Mouse (Mus musculus): Measurements from ENCODE around the gene Abcb10. TPM values are rescaled to one million over a fixed set of nuclear protein-coding genes. Genes with fewer than 3 reads are reported as not detected.

The Abcb10 gene
- total RNA-seq, 1 experiment, result 24.6 TPM

- H3K9ac ChIP-seq (ENCODE audit: insufficient read depth, low read depth, low read length, poor library complexity, severe bottlenecking), result no peak overlapping the region
- H3K36me3 ChIP-seq (ENCODE audit: control insufficient read depth, insufficient read depth, low read length, poor library complexity, severe bottlenecking), result peaks cover 44% of the 10 kb centered on the region
These were observed 53.9 kb downstream of the Abcb10 start for GRCm38 (mm10) chr8:123929026-123929425.

GRCm38 (mm10) chr8:123925671-123926070, 57.3 kb downstream of the Abcb10 start:
- H3K9me3 ChIP-seq (ENCODE audit: control insufficient read depth, insufficient read depth, low read depth, low read length), result no peaks in the 10 kb centered on the region
- DNase-seq (ENCODE audit: low read depth, low spot score), result no peak
- no peak overlapping the region for H3K4me3 ChIP-seq (ENCODE audit: insufficient read depth in 1 of 2, low read depth in 1 of 2, low read length in 2 of 2, poor library complexity in 1 of 2, severe bottlenecking in 1 of 2)
- in situ Hi-C loops (cut with MboI; ENCODE audit: low sequenced_read_pairs in 2 of 2, unreplicated experiment in 2 of 2), result no loop called here
- TF ChIP-seq CHD2 (IDR thresholded peaks at IDR 0.05; ENCODE audit: low read depth, low read length) (no peak), MAFK (IDR thresholded peaks at IDR 0.05; ENCODE audit: insufficient read depth, low read depth, low read length) (no peak), HCFC1 (IDR thresholded peaks at IDR 0.05; ENCODE audit: borderline replicate concordance, insufficient read depth, low read length) (no peak), ZC3H11A (IDR thresholded peaks at IDR 0.05; ENCODE audit: borderline replicate concordance, low read depth, low read length) (no peak), ZNF384 (IDR thresholded peaks at IDR 0.05; ENCODE audit: low read depth, low read length) (no peak)
- H3K27ac ChIP-seq (ENCODE audit: insufficient read depth, low read depth, low read length, poor library complexity, severe bottlenecking), result no peak overlapping the region
- H3K4me1 ChIP-seq (ENCODE audit: control insufficient read depth in 2 of 2, insufficient read depth in 2 of 2, low read length in 2 of 2, poor library complexity in 1 of 2), result no peaks in the 10 kb centered on the region
- no peak overlapping the region for H3K9ac ChIP-seq (ENCODE audit: insufficient read depth, low read depth, low read length, poor library complexity, severe bottlenecking)
- peaks cover 65% of the 10 kb centered on the region for H3K36me3 ChIP-seq (ENCODE audit: control insufficient read depth, insufficient read depth, low read length, poor library complexity, severe bottlenecking)

More at GRCm38 (mm10) chr8:123929026-123929425, 53.9 kb downstream of the Abcb10 start:
- no peak overlapping the region for H3K4me3 ChIP-seq (ENCODE audit: insufficient read depth in 1 of 2, low read depth in 1 of 2, low read length in 2 of 2, poor library complexity in 1 of 2, severe bottlenecking in 1 of 2)
- DNase-seq (ENCODE audit: low read depth, low spot score), result no peak
- in situ Hi-C loops (cut with MboI; ENCODE audit: low sequenced_read_pairs in 2 of 2, unreplicated experiment in 2 of 2), result no loop called here
- no peak overlapping the region for H3K27ac ChIP-seq (ENCODE audit: insufficient read depth, low read depth, low read length, poor library complexity, severe bottlenecking)
- TF ChIP-seq ZNF384 (IDR thresholded peaks at IDR 0.05; ENCODE audit: low read depth, low read length) (no peak), CHD2 (IDR thresholded peaks at IDR 0.05; ENCODE audit: low read depth, low read length) (no peak), HCFC1 (IDR thresholded peaks at IDR 0.05; ENCODE audit: borderline replicate concordance, insufficient read depth, low read length) (no peak), MAFK (IDR thresholded peaks at IDR 0.05; ENCODE audit: insufficient read depth, low read depth, low read length) (no peak), ZC3H11A (IDR thresholded peaks at IDR 0.05; ENCODE audit: borderline replicate concordance, low read depth, low read length) (no peak)
- no peaks in the 10 kb centered on the region for H3K4me1 ChIP-seq (ENCODE audit: control insufficient read depth in 2 of 2, insufficient read depth in 2 of 2, low read length in 2 of 2, poor library complexity in 1 of 2)
- no peaks in the 10 kb centered on the region for H3K9me3 ChIP-seq (ENCODE audit: control insufficient read depth, insufficient read depth, low read depth, low read length)

- H3K36me3 ChIP-seq (ENCODE audit: control insufficient read depth, insufficient read depth, low read length, poor library complexity, severe bottlenecking), result peaks cover 68% of the 10 kb centered on the region
- H3K27ac ChIP-seq (ENCODE audit: insufficient read depth, low read depth, low read length, poor library complexity, severe bottlenecking), result no peak overlapping the region
- H3K9ac ChIP-seq (ENCODE audit: insufficient read depth, low read depth, low read length, poor library complexity, severe bottlenecking), result no peak overlapping the region
- in situ Hi-C loops (cut with MboI; ENCODE audit: low sequenced_read_pairs in 2 of 2, unreplicated experiment in 2 of 2), result no loop called here
- TF ChIP-seq ZC3H11A (IDR thresholded peaks at IDR 0.05; ENCODE audit: borderline replicate concordance, low read depth, low read length) (peak; percentile 48; the same call in 1 of the 2 replicates), ZNF384 (IDR thresholded peaks at IDR 0.05; ENCODE audit: low read depth, low read length) (no peak)
- DNase-seq (ENCODE audit: low read depth, low spot score), result peak; percentile 92
- no peak overlapping the region for H3K4me3 ChIP-seq (ENCODE audit: insufficient read depth in 1 of 2, low read depth in 1 of 2, low read length in 2 of 2, poor library complexity in 1 of 2, severe bottlenecking in 1 of 2)
- no peaks in the 10 kb centered on the region for H3K9me3 ChIP-seq (ENCODE audit: control insufficient read depth, insufficient read depth, low read depth, low read length)
- H3K4me1 ChIP-seq (ENCODE audit: control insufficient read depth in 2 of 2, insufficient read depth in 2 of 2, low read length in 2 of 2, poor library complexity in 1 of 2), result no peaks in the 10 kb centered on the region
These were observed 58.2 kb downstream of the Abcb10 start for GRCm38 (mm10) chr8:123924719-123925118.

- Histone ChIP-seq H3K9ac (ENCODE audit: insufficient read depth, low read depth, low read length, poor library complexity, severe bottlenecking) (no peak overlapping the region), H3K4me3 (ENCODE audit: insufficient read depth in 1 of 2, low read depth in 1 of 2, low read length in 2 of 2, poor library complexity in 1 of 2, severe bottlenecking in 1 of 2) (no peak overlapping the region), H3K4me1 (ENCODE audit: control insufficient read depth in 2 of 2, insufficient read depth in 2 of 2, low read length in 2 of 2, poor library complexity in 1 of 2) (no peaks in the 10 kb centered on the region), H3K36me3 (ENCODE audit: control insufficient read depth, insufficient read depth, low read length, poor library complexity, severe bottlenecking) (peaks cover 56% of the 10 kb centered on the region), H3K9me3 (ENCODE audit: control insufficient read depth, insufficient read depth, low read depth, low read length) (no peaks in the 10 kb centered on the region), H3K27ac (ENCODE audit: insufficient read depth, low read depth, low read length, poor library complexity, severe bottlenecking) (no peak overlapping the region)
- no peak for DNase-seq (ENCODE audit: low read depth, low spot score)
- TF ChIP-seq ZNF384 (IDR thresholded peaks at IDR 0.05; ENCODE audit: low read depth, low read length) (no peak), ZC3H11A (IDR thresholded peaks at IDR 0.05; ENCODE audit: borderline replicate concordance, low read depth, low read length) (no peak), MAFK (IDR thresholded peaks at IDR 0.05; ENCODE audit: insufficient read depth, low read depth, low read length) (no peak), HCFC1 (IDR thresholded peaks at IDR 0.05; ENCODE audit: borderline replicate concordance, insufficient read depth, low read length) (no peak), CHD2 (IDR thresholded peaks at IDR 0.05; ENCODE audit: low read depth, low read length) (no peak)
- in situ Hi-C loops (cut with MboI; ENCODE audit: low sequenced_read_pairs in 2 of 2, unreplicated experiment in 2 of 2), result no loop called here
These were observed 68.3 kb downstream of the Abcb10 start for GRCm38 (mm10) chr8:123914635-123915034.

GRCm38 (mm10) chr8:123912265-123912664, 70.7 kb downstream of the Abcb10 start:
- H3K9me3 ChIP-seq (ENCODE audit: control insufficient read depth, insufficient read depth, low read depth, low read length), result no peaks in the 10 kb centered on the region
- H3K4me1 ChIP-seq (ENCODE audit: control insufficient read depth in 2 of 2, insufficient read depth in 2 of 2, low read length in 2 of 2, poor library complexity in 1 of 2), result no peaks in the 10 kb centered on the region
- in situ Hi-C loops (cut with MboI; ENCODE audit: low sequenced_read_pairs in 2 of 2, unreplicated experiment in 2 of 2), result no loop called here
- H3K36me3 ChIP-seq (ENCODE audit: control insufficient read depth, insufficient read depth, low read length, poor library complexity, severe bottlenecking), result peaks cover 51% of the 10 kb centered on the region
- no peak overlapping the region for H3K9ac ChIP-seq (ENCODE audit: insufficient read depth, low read depth, low read length, poor library complexity, severe bottlenecking)
- no peak for DNase-seq (ENCODE audit: low read depth, low spot score)
- TF ChIP-seq MAFK (IDR thresholded peaks at IDR 0.05; ENCODE audit: insufficient read depth, low read depth, low read length) (no peak), HCFC1 (IDR thresholded peaks at IDR 0.05; ENCODE audit: borderline replicate concordance, insufficient read depth, low read length) (no peak), ZC3H11A (IDR thresholded peaks at IDR 0.05; ENCODE audit: borderline replicate concordance, low read depth, low read length) (no peak), CHD2 (IDR thresholded peaks at IDR 0.05; ENCODE audit: low read depth, low read length) (no peak), ZNF384 (IDR thresholded peaks at IDR 0.05; ENCODE audit: low read depth, low read length) (no peak)
- no peak overlapping the region for H3K4me3 ChIP-seq (ENCODE audit: insufficient read depth in 1 of 2, low read depth in 1 of 2, low read length in 2 of 2, poor library complexity in 1 of 2, severe bottlenecking in 1 of 2)
- no peak overlapping the region for H3K27ac ChIP-seq (ENCODE audit: insufficient read depth, low read depth, low read length, poor library complexity, severe bottlenecking)

Measured in ES-E14 (cell line).